Mouse (Mus musculus): ENCODE measurements at regions not wholly inside any gene's neighbourhood (a gene's known extent, or its start where the extent isn't known, plus 50 kb on each side); places are given as distances from the start of the nearest gene placed in this dataset.

- H3K4me1 ChIP-seq (ENCODE audit: control insufficient read depth, insufficient read depth, low read length), result no peaks in the 10 kb centered on the region
- H3K4me3 ChIP-seq, result no peak overlapping the region
- no peak for TF ChIP-seq CTCF (IDR thresholded peaks at IDR 0.05)
- TF ChIP-seq POLR2A (IDR thresholded peaks at IDR 0.05; ENCODE audit: insufficient read depth, low read depth, low read length), result no peak
- no peak for TF ChIP-seq EP300 (IDR thresholded peaks at IDR 0.05; ENCODE audit: insufficient read depth, low read depth, low read length)
- H3K36me3 ChIP-seq (ENCODE audit: control insufficient read depth, insufficient read depth, low read length), result no peaks in the 10 kb centered on the region
- no peaks in the 10 kb centered on the region for H3K79me2 ChIP-seq (replicated peaks; ENCODE audit: control insufficient read depth, insufficient read depth, low read length)
- H3K27me3 ChIP-seq (ENCODE audit: control insufficient read depth, insufficient read depth, low read length), result no peaks in the 10 kb centered on the region
- intact Hi-C loops (cut with DNase I), result no loop called here
- WGBS, result 81% methylated on average over 4 of the region's 4 CpGs
- H3K9ac ChIP-seq (ENCODE audit: low read depth, low read length), result no peak overlapping the region
- DNase-seq, result no peak
- H3K27ac ChIP-seq, result no peak overlapping the region
Observed at GRCm38 (mm10) chr14:100421666-100422065, 137.2 kb upstream of the Klf12 start.

GRCm38 (mm10) chr14:100415099-100415498, 130.6 kb upstream of the Klf12 start:
- no peaks in the 10 kb centered on the region for H3K4me1 ChIP-seq (ENCODE audit: control insufficient read depth, insufficient read depth, low read length)
- intact Hi-C loops (cut with DNase I), result no loop called here
- 49% methylated on average over 4 of the region's 4 CpGs for WGBS
- DNase-seq, result no peak
- no peaks in the 10 kb centered on the region for H3K27me3 ChIP-seq (ENCODE audit: control insufficient read depth, insufficient read depth, low read length)
- no peaks in the 10 kb centered on the region for H3K36me3 ChIP-seq (ENCODE audit: control insufficient read depth, insufficient read depth, low read length)
- TF ChIP-seq CTCF (IDR thresholded peaks at IDR 0.05) (no peak), POLR2A (IDR thresholded peaks at IDR 0.05; ENCODE audit: insufficient read depth, low read depth, low read length) (no peak), EP300 (IDR thresholded peaks at IDR 0.05; ENCODE audit: insufficient read depth, low read depth, low read length) (no peak)
- H3K4me3 ChIP-seq, result no peak overlapping the region
- no peak overlapping the region for H3K9ac ChIP-seq (ENCODE audit: low read depth, low read length)
- no peak overlapping the region for H3K27ac ChIP-seq
- no peaks in the 10 kb centered on the region for H3K79me2 ChIP-seq (replicated peaks; ENCODE audit: control insufficient read depth, insufficient read depth, low read length)

- Histone ChIP-seq H3K9ac (ENCODE audit: low read depth, low read length) (no peak overlapping the region), H3K4me3 (no peak overlapping the region), H3K4me1 (ENCODE audit: control insufficient read depth, insufficient read depth, low read length) (no peaks in the 10 kb centered on the region), H3K27me3 (ENCODE audit: control insufficient read depth, insufficient read depth, low read length) (no peaks in the 10 kb centered on the region), H3K27ac (no peak overlapping the region), H3K36me3 (ENCODE audit: control insufficient read depth, insufficient read depth, low read length) (no peaks in the 10 kb centered on the region), H3K79me2 (replicated peaks; ENCODE audit: control insufficient read depth, insufficient read depth, low read length) (no peaks in the 10 kb centered on the region)
- intact Hi-C loops (cut with DNase I), result no loop called here
- no peak for DNase-seq
- WGBS, result 82% methylated on average over 1 of the region's 1 CpGs
- TF ChIP-seq EP300 (IDR thresholded peaks at IDR 0.05; ENCODE audit: insufficient read depth, low read depth, low read length), result no peak
- TF ChIP-seq CTCF (IDR thresholded peaks at IDR 0.05), result no peak
- TF ChIP-seq POLR2A (IDR thresholded peaks at IDR 0.05; ENCODE audit: insufficient read depth, low read depth, low read length), result no peak
Observed at GRCm38 (mm10) chr14:100412211-100412610, 127.7 kb upstream of the Klf12 start.

- H3K79me2 ChIP-seq (replicated peaks; ENCODE audit: control insufficient read depth, insufficient read depth, low read length), result no peaks in the 10 kb centered on the region
- no peak overlapping the region for H3K9ac ChIP-seq (ENCODE audit: low read depth, low read length)
- TF ChIP-seq POLR2A (IDR thresholded peaks at IDR 0.05; ENCODE audit: insufficient read depth, low read depth, low read length), result no peak
- TF ChIP-seq EP300 (IDR thresholded peaks at IDR 0.05; ENCODE audit: insufficient read depth, low read depth, low read length), result no peak
- no peak for TF ChIP-seq CTCF (IDR thresholded peaks at IDR 0.05)
- no peak overlapping the region for H3K27ac ChIP-seq
- no peaks in the 10 kb centered on the region for H3K4me1 ChIP-seq (ENCODE audit: control insufficient read depth, insufficient read depth, low read length)
- no peaks in the 10 kb centered on the region for H3K36me3 ChIP-seq (ENCODE audit: control insufficient read depth, insufficient read depth, low read length)
- H3K27me3 ChIP-seq (ENCODE audit: control insufficient read depth, insufficient read depth, low read length), result no peaks in the 10 kb centered on the region
- no peak for DNase-seq
- intact Hi-C loops (cut with DNase I), result no loop called here
- no peak overlapping the region for H3K4me3 ChIP-seq
- WGBS, result 78% methylated on average over 5 of the region's 5 CpGs
Observed at GRCm38 (mm10) chr14:100397191-100397590, 112.7 kb upstream of the Klf12 start.

- TF ChIP-seq EP300 (IDR thresholded peaks at IDR 0.05; ENCODE audit: insufficient read depth, low read depth, low read length) (no peak), POLR2A (IDR thresholded peaks at IDR 0.05; ENCODE audit: insufficient read depth, low read depth, low read length) (no peak), CTCF (IDR thresholded peaks at IDR 0.05) (no peak)
- Histone ChIP-seq H3K4me1 (ENCODE audit: control insufficient read depth, insufficient read depth, low read length) (no peaks in the 10 kb centered on the region), H3K27me3 (ENCODE audit: control insufficient read depth, insufficient read depth, low read length) (no peaks in the 10 kb centered on the region), H3K79me2 (replicated peaks; ENCODE audit: control insufficient read depth, insufficient read depth, low read length) (no peaks in the 10 kb centered on the region), H3K36me3 (ENCODE audit: control insufficient read depth, insufficient read depth, low read length) (no peaks in the 10 kb centered on the region), H3K27ac (no peak overlapping the region), H3K9ac (ENCODE audit: low read depth, low read length) (no peak overlapping the region), H3K4me3 (no peak overlapping the region)
- WGBS, result 75% methylated on average over 8 of the region's 8 CpGs
- intact Hi-C loops (cut with DNase I), result no loop called here
- DNase-seq, result no peak
Observed at GRCm38 (mm10) chr14:100375218-100375983, 90.9 kb upstream of the Klf12 start.

- H3K4me1 ChIP-seq (ENCODE audit: control insufficient read depth, insufficient read depth, low read length), result no peaks in the 10 kb centered on the region
- no peaks in the 10 kb centered on the region for H3K79me2 ChIP-seq (replicated peaks; ENCODE audit: control insufficient read depth, insufficient read depth, low read length)
- no peak overlapping the region for H3K27ac ChIP-seq
- no peaks in the 10 kb centered on the region for H3K27me3 ChIP-seq (ENCODE audit: control insufficient read depth, insufficient read depth, low read length)
- no peak overlapping the region for H3K4me3 ChIP-seq
- no peaks in the 10 kb centered on the region for H3K36me3 ChIP-seq (ENCODE audit: control insufficient read depth, insufficient read depth, low read length)
- TF ChIP-seq EP300 (IDR thresholded peaks at IDR 0.05; ENCODE audit: insufficient read depth, low read depth, low read length), result no peak
- TF ChIP-seq CTCF (IDR thresholded peaks at IDR 0.05), result no peak
- TF ChIP-seq POLR2A (IDR thresholded peaks at IDR 0.05; ENCODE audit: insufficient read depth, low read depth, low read length), result no peak
- WGBS, result 88% methylated on average over 18 of the region's 18 CpGs
- no peak for DNase-seq
- intact Hi-C loops (cut with DNase I), result no loop called here
- H3K9ac ChIP-seq (ENCODE audit: low read depth, low read length), result no peak overlapping the region
Observed at GRCm38 (mm10) chr14:100374494-100375217, 90.2 kb upstream of the Klf12 start.

Data from heart, adult 2 months (tissue).